Mouse (Mus musculus) 416B (cell line): Measurements from ENCODE around the gene Gpr87.
"Not testable (repeated sequence)": the region's sequence is repeated elsewhere in the genome, so short reads cannot be mapped to it uniquely, and the experiment has no call there.

Source experiments
- DNase-seq: peaks from one replicate; pipeline ENCODE4 v3.0.0; 2011; ENCODE audit warnings: low read depth

Gene Gpr87

GRCm38 (mm10) chr3:59187336-59187735, 7.6 kb downstream of the Gpr87 start:
- DNase-seq: no peak

GRCm38 (mm10) chr3:59185662-59186061, 9.2 kb downstream of the Gpr87 start:
- no peak for DNase-seq

GRCm38 (mm10) chr3:59182129-59182528, 12.8 kb downstream of the Gpr87 start:
- DNase-seq: no peak

- DNase-seq: no peak
These were observed 13.8 kb downstream of the Gpr87 start for GRCm38 (mm10) chr3:59181134-59181533.

GRCm38 (mm10) chr3:59176871-59177270, 18.0 kb downstream of the Gpr87 start:
- DNase-seq: no peak

- DNase-seq: peak; percentile 72
These were observed 19.7 kb downstream of the Gpr87 start for GRCm38 (mm10) chr3:59175234-59175633.

GRCm38 (mm10) chr3:59174426-59175154, 20.3 kb downstream of the Gpr87 start:
- DNase-seq: peak; percentile 43

GRCm38 (mm10) chr3:59169921-59170627, 24.8 kb downstream of the Gpr87 start:
- DNase-seq: peak; percentile 53

- peak; percentile 64 for DNase-seq
These were observed 25.7 kb downstream of the Gpr87 start for GRCm38 (mm10) chr3:59169215-59169614.

GRCm38 (mm10) chr3:59168476-59168875, 26.4 kb downstream of the Gpr87 start:
- DNase-seq: peak; percentile 77

- peak; percentile 34 for DNase-seq
These were observed 27.4 kb downstream of the Gpr87 start for GRCm38 (mm10) chr3:59167417-59168054.

GRCm38 (mm10) chr3:59160465-59160864, 34.4 kb downstream of the Gpr87 start:
- peak; percentile 53 for DNase-seq

- no peak for DNase-seq
These were observed 37.9 kb downstream of the Gpr87 start for GRCm38 (mm10) chr3:59157048-59157447.

- no peak for DNase-seq
These were observed 39.5 kb downstream of the Gpr87 start for GRCm38 (mm10) chr3:59155404-59155803.

GRCm38 (mm10) chr3:59154888-59155287, 40.0 kb downstream of the Gpr87 start:
- peak; percentile 76 for DNase-seq

GRCm38 (mm10) chr3:59153424-59153823, 41.5 kb downstream of the Gpr87 start, which contains the start of gene P2ry14:
Gene P2ry14 (minus strand): TSS chr3:59153618.
- DNase-seq: peak; percentile 80

- no peak for DNase-seq
These were observed 44.3 kb downstream of the Gpr87 start for GRCm38 (mm10) chr3:59150624-59151023.

GRCm38 (mm10) chr3:59149646-59150045, 45.3 kb downstream of the Gpr87 start:
- no peak for DNase-seq

- no peak for DNase-seq
These were observed 49.7 kb downstream of the Gpr87 start for GRCm38 (mm10) chr3:59145194-59145593.

- DNase-seq: no peak
These were observed 53.2 kb downstream of the Gpr87 start for GRCm38 (mm10) chr3:59141507-59142305.

- DNase-seq: not testable (repeated sequence)
These were observed 54.0 kb downstream of the Gpr87 start for GRCm38 (mm10) chr3:59140941-59141340.

- DNase-seq: no peak
These were observed 54.8 kb downstream of the Gpr87 start for GRCm38 (mm10) chr3:59140115-59140514.
